Mouse (Mus musculus) embryonic facial prominence, embryonic 12.5 days (tissue): ENCODE results near the gene Fam104a. TPM values are rescaled to one million over a fixed set of nuclear protein-coding genes. Genes with fewer than 3 reads are reported as not detected.

Experiments
- ATAC-seq: fragments of 200-750 bp; cut with Nextera tagmentation; 2 replicates; pipeline ENCODE4 v1.8.0; 2017; ENCODE audit not compliant: insufficient number of reproducible peaks, insufficient read depth, low FRiP score, low TSS enrichment
- H3K27ac ChIP-seq: fragments of 300-500 bp; sonication (generic); 2 replicates; pipeline ENCODE4 v1.5.1; 2016; ENCODE audit warnings: mild to moderate bottlenecking
- H3K27me3 ChIP-seq: fragments of 300-500 bp; sonication (generic); 2 replicates; pipeline ENCODE4 v1.6.1; 2016; ENCODE audit warnings: mild to moderate bottlenecking, moderate library complexity
- H3K36me3 ChIP-seq: fragments of 300-500 bp; sonication (generic); 2 replicates; pipeline ENCODE4 v1.6.1; 2016; ENCODE audit warnings: mild to moderate bottlenecking
- H3K4me1 ChIP-seq: fragments of 300-500 bp; sonication (generic); 2 replicates; pipeline ENCODE4 v1.6.1; 2016
- H3K4me2 ChIP-seq: fragments of 300-500 bp; sonication (generic); replicated peaks from 2 replicates; pipeline ENCODE4 v1.6.1; 2016; ENCODE audit warnings: mild to moderate bottlenecking, moderate library complexity
- H3K4me3 ChIP-seq: fragments of 300-500 bp; sonication (generic); 2 replicates; pipeline ENCODE4 v1.5.1; 2016; ENCODE audit warnings: mild to moderate bottlenecking
- H3K9ac ChIP-seq: fragments of 300-500 bp; sonication (generic); 2 replicates; pipeline ENCODE4 v1.6.1; 2016; ENCODE audit warnings: mild to moderate bottlenecking, moderate library complexity
- H3K9me3 ChIP-seq: fragments of 300-500 bp; sonication (generic); 2 replicates; pipeline ENCODE4 v1.6.1; 2016; ENCODE audit warnings: mild to moderate bottlenecking, moderate library complexity
- WGBS: fragments of 180-500 bp; shearing (Covaris S2); methylation state at CpG from one replicate; pipeline ENCODE4 v1.1.7; 2016; 5-methylcytosine and 5-hydroxymethylcytosine counted together
- polyA plus RNA-seq: library from polyadenylated mRNA; unstranded; fragments of >200 nt; fragmentation: Nextera tagmentation; extraction: Ambion mirVana; gene quantifications from 2 replicates; pipeline ENCODE4 v1.2.1, GENCODE M21; 2016

Fam104a gene
- polyA plus RNA-seq, 1 experiment from 2014 or later: 52.6 TPM

DNA sequence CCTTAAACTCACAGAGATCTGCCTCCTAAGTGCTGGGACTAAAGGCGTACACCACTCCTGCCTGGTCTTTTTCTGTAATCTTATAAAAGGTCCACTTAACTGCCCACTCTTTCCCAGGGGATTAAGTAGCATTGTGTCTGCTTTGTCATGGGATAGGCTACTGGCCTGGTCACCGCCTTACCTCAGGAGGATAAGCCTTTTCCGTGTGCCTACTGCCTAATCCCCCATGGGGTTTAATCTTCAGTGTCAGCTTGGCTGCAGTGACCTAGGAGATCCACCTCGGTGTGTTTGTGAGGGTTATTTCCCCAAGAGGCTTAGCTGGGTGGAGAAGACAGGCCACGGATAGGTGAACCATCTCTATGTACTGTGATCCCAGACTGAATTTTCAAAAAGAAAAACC is 13.6 kb upstream of the Fam104a start:
- WGBS: 68% methylated on average over 5 of the region's 5 CpGs
- Histone ChIP-seq H3K4me3 (no peak overlapping the region), H3K27me3 (no peaks in the 10 kb centered on the region), H3K27ac (no peak overlapping the region), H3K9me3 (no peaks in the 10 kb centered on the region), H3K36me3 (peaks cover 54% of the 10 kb centered on the region), H3K9ac (no peak overlapping the region), H3K4me1 (no peaks in the 10 kb centered on the region), H3K4me2 (no peak overlapping the region)
- ATAC-seq: no peak

DNA sequence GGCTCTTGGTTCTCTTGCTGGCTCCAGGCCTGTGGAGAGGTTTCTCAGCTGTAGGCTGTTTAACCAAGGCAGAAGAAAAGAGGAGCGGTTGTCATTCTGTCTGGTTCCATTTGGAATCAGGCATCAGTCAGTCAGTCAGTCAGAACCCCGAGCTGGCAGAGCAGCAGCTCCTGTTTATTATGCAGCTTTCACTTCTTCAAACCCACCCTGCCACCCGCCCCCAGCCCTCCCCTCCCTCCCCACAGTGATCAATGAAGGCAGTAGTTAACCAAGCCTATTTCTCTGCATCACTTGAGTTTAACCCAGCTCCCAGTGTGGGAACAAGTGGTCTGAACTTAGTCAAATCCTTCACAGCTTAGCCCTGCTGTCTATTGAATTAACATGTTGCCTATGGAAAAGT is 7.9 kb upstream of the Fam104a start:
- Histone ChIP-seq H3K27ac (no peak overlapping the region), H3K4me3 (no peak overlapping the region), H3K9ac (no peak overlapping the region), H3K27me3 (no peaks in the 10 kb centered on the region), H3K9me3 (no peaks in the 10 kb centered on the region), H3K4me2 (no peak overlapping the region), H3K4me1 (no peaks in the 10 kb centered on the region), H3K36me3 (peaks cover 87% of the 10 kb centered on the region)
- ATAC-seq: no peak
- 78% methylated on average over 3 of the region's 3 CpGs for WGBS

DNA sequence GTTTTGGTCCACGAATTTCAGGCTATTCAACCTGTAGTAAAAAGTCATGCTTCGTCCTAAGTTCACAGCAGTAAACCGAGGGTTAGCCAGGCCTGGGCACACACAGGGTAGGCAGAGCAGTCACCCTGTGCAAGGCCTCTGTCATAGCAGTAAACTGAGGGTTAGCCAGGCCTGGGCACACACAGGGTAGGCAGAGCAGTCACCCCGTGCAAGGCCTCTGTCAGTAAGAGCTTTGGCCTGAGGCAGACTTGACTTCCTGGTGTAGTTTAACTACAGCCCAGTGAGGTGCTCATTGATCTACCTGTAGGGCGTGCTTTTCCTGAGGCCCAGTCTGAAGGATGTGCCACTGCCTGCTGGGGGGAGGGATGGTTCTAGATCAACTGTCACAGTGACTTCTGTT is 7.4 kb upstream of the Fam104a start:
- ATAC-seq: no peak
- H3K4me1 ChIP-seq: 0 out of 2 replicates have a peak, but pooled peaks cover 4% of the 10 kb centered on the region
- H3K9ac ChIP-seq: no peak overlapping the region
- no peaks in the 10 kb centered on the region for H3K27me3 ChIP-seq
- no peak overlapping the region for H3K4me3 ChIP-seq
- WGBS: 82% methylated on average over 5 of the region's 5 CpGs
- H3K27ac ChIP-seq: no peak overlapping the region
- H3K36me3 ChIP-seq: peaks cover 82% of the 10 kb centered on the region
- no peaks in the 10 kb centered on the region for H3K9me3 ChIP-seq
- H3K4me2 ChIP-seq: no peak overlapping the region

DNA sequence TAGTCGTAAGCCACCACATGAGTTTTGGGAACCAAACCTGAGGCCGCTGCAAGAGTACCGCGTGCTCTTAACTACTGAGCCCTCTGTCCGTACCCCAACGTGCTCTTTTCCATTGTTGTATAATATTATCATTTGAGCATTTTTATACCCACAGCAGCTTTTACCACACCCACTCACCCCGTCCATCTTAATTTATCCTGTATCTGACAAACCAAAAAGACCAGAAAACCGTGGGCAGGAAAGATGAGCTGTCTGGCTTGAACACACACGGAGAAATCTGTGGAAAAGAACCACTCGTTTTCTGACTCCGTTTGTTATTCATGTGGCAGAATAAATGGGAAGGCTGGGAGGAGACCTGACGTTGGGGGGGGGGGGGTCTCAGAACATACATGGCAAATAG is 6.6 kb upstream of the Fam104a start:
- H3K36me3 ChIP-seq: peaks cover 73% of the 10 kb centered on the region
- no peak for ATAC-seq
- H3K4me1 ChIP-seq: peaks cover 6% of the 10 kb centered on the region; the same call in 1 of the 2 replicates
- no peak overlapping the region for H3K27ac ChIP-seq
- no peak overlapping the region for H3K4me3 ChIP-seq
- no peak overlapping the region for H3K4me2 ChIP-seq
- H3K9me3 ChIP-seq: no peaks in the 10 kb centered on the region
- no peaks in the 10 kb centered on the region for H3K27me3 ChIP-seq
- H3K9ac ChIP-seq: no peak overlapping the region
- WGBS: 95% methylated on average over 12 of the region's 12 CpGs

DNA sequence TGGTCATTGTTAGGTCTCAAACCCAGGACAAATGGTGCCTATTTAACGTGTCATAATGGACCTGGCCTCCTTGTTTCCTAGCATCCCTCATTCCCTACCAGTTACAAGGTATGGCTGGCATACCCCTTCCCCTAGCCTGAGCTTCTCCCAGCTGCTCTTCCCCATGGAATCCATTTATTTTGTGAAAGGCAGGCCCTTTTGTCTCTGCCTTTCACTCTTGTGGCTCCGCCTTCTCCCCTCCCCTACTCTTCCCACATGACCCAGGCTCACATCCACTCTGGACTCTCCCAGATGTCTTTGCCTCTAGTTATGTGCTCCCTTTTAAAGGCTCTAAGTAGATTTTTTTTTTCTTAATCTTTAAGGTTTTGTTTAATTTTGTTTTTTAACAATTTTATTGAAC is 3.1 kb upstream of the Fam104a start:
- no peak for ATAC-seq
- H3K27me3 ChIP-seq: no peaks in the 10 kb centered on the region
- H3K36me3 ChIP-seq: peaks cover 40% of the 10 kb centered on the region
- H3K4me3 ChIP-seq: no peak overlapping the region
- no peak overlapping the region for H3K27ac ChIP-seq
- H3K4me2 ChIP-seq: no peak overlapping the region
- H3K9ac ChIP-seq: no peak overlapping the region
- WGBS: 70% methylated on average over 2 of the region's 2 CpGs
- H3K9me3 ChIP-seq: no peaks in the 10 kb centered on the region
- peaks cover 21% of the 10 kb centered on the region for H3K4me1 ChIP-seq

DNA sequence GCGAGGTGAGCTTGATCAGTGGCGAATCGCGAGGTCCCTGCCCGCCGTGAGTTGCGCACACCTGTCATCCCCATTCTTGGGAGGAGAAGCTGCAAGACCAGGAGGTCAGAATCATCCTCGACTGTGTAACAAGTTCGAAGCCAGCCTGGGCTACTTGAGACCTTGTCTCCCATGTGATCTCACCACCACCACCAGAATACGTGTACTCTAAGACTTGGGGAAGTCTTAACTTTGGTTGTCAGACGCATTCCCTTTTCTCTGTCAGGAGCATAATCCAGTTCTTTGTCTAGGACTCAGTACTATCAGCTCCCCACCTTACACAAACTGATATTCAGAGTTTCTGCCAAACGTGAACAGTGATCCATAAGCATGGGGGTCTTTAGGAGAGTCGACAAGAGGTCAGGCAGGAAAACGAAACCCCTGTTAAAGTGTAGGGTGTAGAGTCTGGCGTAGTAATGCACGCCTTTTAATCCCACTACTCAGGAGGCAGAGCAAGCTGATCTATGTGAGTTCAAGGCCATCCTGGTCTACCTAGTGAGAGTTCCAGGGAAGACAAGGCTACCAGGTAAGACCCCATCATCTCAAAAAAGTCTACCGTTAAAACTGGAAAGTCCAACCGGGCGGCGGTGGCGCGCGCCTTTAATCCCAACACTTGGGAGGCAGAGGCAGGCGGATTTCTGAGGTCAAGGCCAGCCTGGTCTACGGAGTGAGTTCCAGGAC is 912 bp upstream of the Fam104a start:
- WGBS: 43% methylated on average over 25 of the region's 25 CpGs
- peak overlapping the region; percentile 81 for H3K4me2 ChIP-seq
- peaks cover 22% of the 10 kb centered on the region for H3K36me3 ChIP-seq
- H3K9ac ChIP-seq: peak overlapping the region; percentile 93
- H3K27me3 ChIP-seq: no peaks in the 10 kb centered on the region
- H3K4me1 ChIP-seq: peaks cover 26% of the 10 kb centered on the region
- no peaks in the 10 kb centered on the region for H3K9me3 ChIP-seq
- H3K4me3 ChIP-seq: peak overlapping the region; percentile 99
- H3K27ac ChIP-seq: peak overlapping the region; percentile 97; the same call in 1 of the 2 replicates
- no peak for ATAC-seq

DNA sequence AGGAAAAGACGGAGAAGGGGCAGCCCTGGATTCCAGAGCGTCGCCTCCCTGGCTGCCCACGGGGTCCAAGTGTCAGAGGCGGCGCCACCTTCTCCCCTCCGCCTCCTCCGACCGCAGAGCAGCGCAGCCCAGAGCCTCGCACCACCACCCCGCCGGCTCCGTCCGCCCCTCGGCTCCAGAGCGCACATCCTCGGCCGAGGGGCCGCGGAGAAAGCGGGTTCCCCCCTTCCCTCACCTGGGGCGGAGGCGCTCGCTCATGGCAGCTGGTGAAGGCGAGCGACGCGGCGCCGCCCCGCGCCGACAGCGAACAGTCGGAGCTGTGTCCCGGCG is 363 bp downstream of the Fam104a start:
- Histone ChIP-seq H3K27me3 (no peaks in the 10 kb centered on the region), H3K4me3 (peak overlapping the region; percentile 99), H3K27ac (peak overlapping the region; percentile 97), H3K36me3 (peaks cover 10% of the 10 kb centered on the region), H3K9ac (peak overlapping the region; percentile 93), H3K4me1 (peaks cover 26% of the 10 kb centered on the region), H3K4me2 (peak overlapping the region; percentile 81), H3K9me3 (no peaks in the 10 kb centered on the region)
- peak; percentile 68; the same call in 1 of the 2 replicates for ATAC-seq
- WGBS: under 1% methylated on average over 32 of the region's 38 CpGs

DNA sequence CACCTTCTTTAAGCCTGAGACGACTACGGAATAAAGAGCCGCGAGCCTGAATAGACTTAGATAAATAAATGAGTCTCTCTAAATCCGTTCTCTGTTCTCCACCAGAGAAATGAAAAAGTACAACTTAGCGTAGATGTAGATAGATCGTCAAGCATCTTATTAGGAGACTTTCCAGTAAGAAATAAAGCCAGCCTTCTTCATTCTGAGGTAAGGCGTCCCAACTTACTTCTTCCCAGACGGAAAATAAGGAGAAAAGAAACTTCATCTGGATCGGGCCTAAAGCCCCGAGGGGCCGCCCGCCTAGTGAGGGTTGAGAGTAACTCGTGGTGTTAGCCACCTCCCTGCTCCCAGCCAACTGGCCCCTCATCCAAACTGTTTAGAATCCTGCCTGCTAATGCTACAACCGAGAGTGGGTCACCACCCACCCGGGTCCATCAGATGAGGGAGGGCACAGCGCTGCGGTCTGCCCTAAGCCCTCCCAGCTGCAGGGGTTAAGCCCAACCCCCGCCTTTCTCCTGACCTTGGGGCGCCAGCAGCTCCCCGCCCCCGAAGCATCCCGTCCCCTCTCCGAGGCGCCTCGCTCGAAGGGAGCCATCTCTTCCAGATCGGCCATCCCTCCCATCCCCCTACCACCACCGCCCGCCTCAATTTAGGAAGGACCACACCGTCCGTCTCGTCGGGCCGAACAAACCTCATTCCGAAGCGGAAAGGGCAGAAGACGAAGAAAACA is 893 bp downstream of the Fam104a start:
- WGBS: 2% methylated on average over 38 of the region's 38 CpGs
- ATAC-seq: peak; percentile 48

DNA sequence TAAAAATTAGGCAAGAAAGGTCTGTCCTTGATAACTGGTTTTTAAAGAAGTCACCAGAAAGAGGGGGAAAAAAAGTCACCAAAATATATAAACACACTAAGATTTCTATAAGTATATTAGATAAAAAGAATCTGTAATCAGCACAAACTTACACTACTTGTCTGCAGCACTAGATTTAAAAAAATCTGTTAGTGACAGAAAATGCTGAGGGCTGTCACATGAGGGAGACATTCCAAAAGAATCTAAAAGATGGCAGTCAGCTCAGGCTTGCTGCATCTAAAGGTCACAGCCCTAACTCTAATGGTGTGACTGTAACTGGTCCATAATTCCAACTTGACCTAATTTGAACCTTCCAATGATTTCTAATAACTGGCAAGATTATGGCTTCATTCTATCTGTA is 2.0 kb downstream of the Fam104a start:
- Histone ChIP-seq H3K9me3 (no peaks in the 10 kb centered on the region), H3K4me3 (no peak overlapping the region)

More for the DNA sequence above, 893 bp downstream of the Fam104a start:
- peak overlapping the region; percentile 97 for H3K27ac ChIP-seq
- peaks cover 4% of the 10 kb centered on the region; the same call in 1 of the 2 replicates for H3K36me3 ChIP-seq
- no peaks in the 10 kb centered on the region for H3K9me3 ChIP-seq
- peak overlapping the region; percentile 99 for H3K4me3 ChIP-seq
- H3K4me2 ChIP-seq: peak overlapping the region; percentile 81
- peak overlapping the region; percentile 93 for H3K9ac ChIP-seq
- no peaks in the 10 kb centered on the region for H3K27me3 ChIP-seq
- H3K4me1 ChIP-seq: peaks cover 26% of the 10 kb centered on the region

DNA sequence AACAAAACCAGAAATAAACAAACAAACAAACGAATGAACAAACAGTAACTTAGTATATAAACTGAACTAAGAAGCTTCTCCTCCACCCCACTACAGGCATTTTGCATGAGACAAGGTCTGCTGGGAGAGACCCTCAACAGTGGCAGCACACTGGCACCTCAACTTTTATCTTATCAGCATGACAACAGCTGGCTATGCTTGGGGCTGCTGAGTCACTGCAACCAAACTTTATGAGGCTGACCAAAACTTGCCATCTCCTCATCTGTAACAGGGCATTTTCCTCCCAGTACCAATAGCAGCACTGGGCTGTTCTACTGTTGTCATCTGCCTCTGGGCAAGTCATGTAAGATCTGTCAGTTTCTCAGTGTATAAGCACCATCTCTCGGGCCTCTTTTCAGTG is 3.0 kb downstream of the Fam104a start:
- H3K27ac ChIP-seq: no peak overlapping the region
- H3K9me3 ChIP-seq: no peaks in the 10 kb centered on the region
- peaks cover 22% of the 10 kb centered on the region for H3K4me1 ChIP-seq
- ATAC-seq: no peak
- 87% methylated on average over 2 of the region's 2 CpGs for WGBS
- no peak overlapping the region for H3K9ac ChIP-seq
- no peak overlapping the region for H3K4me3 ChIP-seq
- H3K4me2 ChIP-seq: no peak overlapping the region
- peaks cover 12% of the 10 kb centered on the region for H3K36me3 ChIP-seq
- no peaks in the 10 kb centered on the region for H3K27me3 ChIP-seq

More for the DNA sequence above, 2.0 kb downstream of the Fam104a start:
- no peak overlapping the region for H3K9ac ChIP-seq
- peak overlapping the region; percentile 81 for H3K4me2 ChIP-seq
- peaks cover 2% of the 10 kb centered on the region for H3K36me3 ChIP-seq
- H3K4me1 ChIP-seq: peaks cover 26% of the 10 kb centered on the region
- ATAC-seq: no peak
- H3K27ac ChIP-seq: no peak overlapping the region
- no peaks in the 10 kb centered on the region for H3K27me3 ChIP-seq

DNA sequence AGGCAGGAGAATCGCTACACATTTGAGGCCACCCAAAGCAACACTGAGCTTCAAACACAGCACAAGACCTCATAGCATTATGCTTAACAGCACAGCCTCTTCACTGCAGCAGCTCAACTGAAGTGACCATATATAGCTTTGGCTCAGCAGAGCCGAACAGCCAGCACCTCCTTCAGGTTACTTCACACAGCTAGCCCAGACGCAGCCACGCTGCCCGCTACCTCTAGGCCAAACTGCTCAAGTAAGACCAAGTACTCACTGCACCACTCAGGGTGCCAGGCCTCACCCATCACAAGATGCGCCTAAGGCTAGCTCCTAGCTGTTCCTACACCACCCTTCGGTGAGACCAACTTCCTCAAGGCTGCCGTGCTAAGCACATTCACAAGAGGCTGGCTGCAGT is 5.6 kb downstream of the Fam104a start:
- Histone ChIP-seq H3K9me3 (no peaks in the 10 kb centered on the region), H3K27me3 (no peaks in the 10 kb centered on the region), H3K4me1 (peaks cover 11% of the 10 kb centered on the region), H3K9ac (no peak overlapping the region; the same call in 1 of the 2 replicates), H3K4me3 (no peak overlapping the region), H3K36me3 (peaks cover 30% of the 10 kb centered on the region), H3K4me2 (no peak overlapping the region), H3K27ac (no peak overlapping the region)
- 86% methylated on average over 8 of the region's 8 CpGs for WGBS
- no peak for ATAC-seq

DNA sequence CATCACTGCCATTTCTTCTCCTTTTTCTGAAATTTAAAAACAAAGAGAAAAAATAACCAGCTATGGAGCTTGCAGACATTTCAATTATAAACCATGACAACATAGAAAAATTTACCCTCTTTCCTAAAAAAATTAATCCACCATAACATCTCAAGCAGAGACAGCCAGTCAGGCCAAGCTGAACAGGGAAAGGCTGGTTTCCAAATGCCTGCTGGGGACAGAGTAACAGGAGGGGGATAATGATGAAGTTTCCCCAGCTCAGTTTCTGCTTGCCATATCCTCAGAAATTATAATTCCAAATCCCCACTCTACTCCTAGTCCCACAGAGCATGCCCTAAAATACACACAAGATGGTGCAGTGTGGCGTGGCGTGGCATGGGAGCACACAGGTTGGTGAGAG is 6.6 kb downstream of the Fam104a start:
- 95% methylated on average over 2 of the region's 2 CpGs for WGBS
- H3K4me2 ChIP-seq: no peak overlapping the region
- peaks cover 37% of the 10 kb centered on the region for H3K36me3 ChIP-seq

More for the DNA sequence above, 6.6 kb downstream of the Fam104a start:
- Histone ChIP-seq H3K27ac (no peak overlapping the region), H3K9ac (no peak overlapping the region), H3K9me3 (no peaks in the 10 kb centered on the region), H3K27me3 (no peaks in the 10 kb centered on the region), H3K4me1 (peaks cover 8% of the 10 kb centered on the region), H3K4me3 (no peak overlapping the region)
- ATAC-seq: no peak
